7 mouse cellular contexts compared by ENCODE assay signal in the genomic region with DNA sequence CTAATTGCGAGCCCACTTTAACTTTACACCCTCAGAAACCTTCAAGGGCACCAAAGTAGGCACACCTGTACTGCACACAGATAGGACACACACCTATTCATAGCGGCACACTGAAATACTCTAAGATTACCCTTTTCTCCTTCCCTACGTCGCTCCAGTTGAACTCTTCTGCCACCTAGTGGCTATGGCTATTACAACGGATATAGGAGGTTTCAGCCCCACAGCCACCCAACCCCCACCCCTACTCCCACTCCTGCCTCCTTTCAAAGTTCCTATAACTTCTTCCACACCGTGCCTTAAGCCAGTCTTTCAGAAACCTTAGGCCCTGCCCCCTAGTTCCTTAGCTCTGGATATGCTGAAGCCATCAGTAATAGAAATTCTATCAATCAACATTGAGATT. TPM values are rescaled to one million over a fixed set of nuclear protein-coding genes. Genes with fewer than 3 reads are reported as not detected.
DNase-seq lines count a peak whose midpoint lies in the region; ATAC-seq lines count a peak whose summit lies in the region.

No protein-coding gene starts in this region.

- no peak overlapping the region for H3K4me3 ChIP-seq in midbrain, embryonic 11.5 days (ENCODE audit: low read depth, low read length)
- no peak overlapping the region for H3K4me3 ChIP-seq in midbrain, embryonic 16.5 days (ENCODE audit: low read depth, low read length)
- H3K4me3 ChIP-seq in liver, embryonic 11.5 days (ENCODE audit: low read depth, low read length), result no peak overlapping the region

- DNase-seq in midbrain, embryonic 11.5 days (ENCODE audit: low spot score, missing footprints), result peak; percentile 91
- peak; percentile 81 for DNase-seq in R1 (ENCODE audit: low read depth, low spot score)
- peak; percentile 58 for DNase-seq in hindlimb bud, embryonic 11.5 days (ENCODE audit: extremely low spot score, low read depth, low spot score)
- DNase-seq in liver, embryonic 11.5 days (ENCODE audit: low spot score), result no peak
- peak; percentile 77 for DNase-seq in retina, postnatal 1 day

- no peaks in the 10 kb centered on the region for H3K9me3 ChIP-seq in midbrain, embryonic 11.5 days (ENCODE audit: control insufficient read depth, low read length)
- no peaks in the 10 kb centered on the region for H3K9me3 ChIP-seq in midbrain, embryonic 16.5 days (replicated peaks; ENCODE audit: control insufficient read depth, low read length, poor library complexity, severe bottlenecking)
- H3K9me3 ChIP-seq in liver, embryonic 11.5 days (ENCODE audit: control insufficient read depth, low read length), result no peaks in the 10 kb centered on the region

- 7% methylated on average over 6 of the region's 6 CpGs for WGBS in midbrain, embryonic 11.5 days
- WGBS in midbrain, embryonic 16.5 days, result 7% methylated on average over 6 of the region's 6 CpGs
- WGBS in liver, embryonic 11.5 days, result 5% methylated on average over 6 of the region's 6 CpGs

- H3K4me2 ChIP-seq in midbrain, embryonic 11.5 days, result no peak overlapping the region
- no peak overlapping the region for H3K4me2 ChIP-seq in midbrain, embryonic 16.5 days (ENCODE audit: low read length)
- peak overlapping the region; percentile 40 for H3K4me2 ChIP-seq in liver, embryonic 11.5 days

- ATAC-seq in midbrain, embryonic 11.5 days (ENCODE audit: low FRiP score), result no peak
- no peak for ATAC-seq in midbrain, embryonic 16.5 days
- peak; percentile 46; the same call in 1 of the 2 replicates for ATAC-seq in common myeloid progenitor, adult 5-6 weeks (replicated peaks; ENCODE audit: low read depth, poor library complexity, severe bottlenecking)
- ATAC-seq in liver, embryonic 11.5 days (replicated peaks; ENCODE audit: low FRiP score), result no peak; the same call in 1 of the 2 replicates

- no peak overlapping the region for H3K9ac ChIP-seq in midbrain, embryonic 11.5 days (ENCODE audit: low read length)
- no peak overlapping the region for H3K9ac ChIP-seq in midbrain, embryonic 16.5 days (ENCODE audit: low read depth, low read length)
- H3K9ac ChIP-seq in liver, embryonic 11.5 days (ENCODE audit: low read depth, low read length), result no peak overlapping the region

- no peak overlapping the region for H3K27ac ChIP-seq in midbrain, embryonic 11.5 days (ENCODE audit: low read depth, low read length)
- H3K27ac ChIP-seq in midbrain, embryonic 16.5 days (ENCODE audit: low read length), result no peak overlapping the region
- no peak overlapping the region for H3K27ac ChIP-seq in liver, embryonic 11.5 days (ENCODE audit: low read depth, low read length)

- no peaks in the 10 kb centered on the region for H3K27me3 ChIP-seq in midbrain, embryonic 11.5 days (ENCODE audit: control insufficient read depth, insufficient read depth, low read length)
- no peaks in the 10 kb centered on the region for H3K27me3 ChIP-seq in midbrain, embryonic 16.5 days (ENCODE audit: control insufficient read depth, insufficient read depth, low read depth, low read length)
- H3K27me3 ChIP-seq in liver, embryonic 11.5 days (replicated peaks; ENCODE audit: control insufficient read depth, insufficient read depth, low read length), result no peaks in the 10 kb centered on the region; the same call in 1 of the 2 replicates

- H3K4me1 ChIP-seq in midbrain, embryonic 11.5 days (ENCODE audit: control insufficient read depth, insufficient read depth, low read length), result peaks cover 4% of the 10 kb centered on the region; the same call in 1 of the 2 replicates
- no peaks in the 10 kb centered on the region for H3K4me1 ChIP-seq in midbrain, embryonic 16.5 days (ENCODE audit: control insufficient read depth, insufficient read depth, low read length)
- H3K4me1 ChIP-seq in liver, embryonic 11.5 days (replicated peaks; ENCODE audit: control insufficient read depth, insufficient read depth, low read length), result peaks cover 47% of the 10 kb centered on the region

- no peaks in the 10 kb centered on the region for H3K36me3 ChIP-seq in midbrain, embryonic 11.5 days (ENCODE audit: control insufficient read depth, insufficient read depth, low read length)
- H3K36me3 ChIP-seq in midbrain, embryonic 16.5 days (ENCODE audit: control insufficient read depth, insufficient read depth, low read length), result no peaks in the 10 kb centered on the region
- H3K36me3 ChIP-seq in liver, embryonic 11.5 days (ENCODE audit: control insufficient read depth, insufficient read depth, low read length), result no peaks in the 10 kb centered on the region

RNA-seq across cellular contexts. Expression of a gene that starts 14.9 kb away (rescaled TPM):
- not detected in 2 replicates for polyA plus RNA-seq in midbrain, embryonic 11.5 days (2014; fragmentation: Nextera tagmentation; extraction: Ambion mirVana)
- 0.10 and 0.20 TPM in 2 replicates for polyA plus RNA-seq in midbrain, embryonic 16.5 days (2015; fragmentation: Nextera tagmentation; extraction: Ambion mirVana)
- 0.18 TPM in 1 of 2 replicates, not detected in the other for total RNA-seq in common myeloid progenitor, adult 5-6 weeks (2017)
- 0.04 and 0.12 TPM in 2 replicates for polyA plus RNA-seq in liver, embryonic 11.5 days (2014; fragmentation: Nextera tagmentation; extraction: Ambion mirVana)

RNA-seq across cellular contexts. Expression of a gene that starts 24.2 kb away (rescaled TPM):
- polyA plus RNA-seq in midbrain, embryonic 11.5 days (2014; fragmentation: Nextera tagmentation; extraction: Ambion mirVana), result 78.5 and 84.3 TPM in 2 replicates
- polyA plus RNA-seq in midbrain, embryonic 16.5 days (2015; fragmentation: Nextera tagmentation; extraction: Ambion mirVana), result 35.1 and 37.1 TPM in 2 replicates
- 30.4 and 37.1 TPM in 2 replicates for total RNA-seq in common myeloid progenitor, adult 5-6 weeks (2017)
- polyA plus RNA-seq in liver, embryonic 11.5 days (2014; fragmentation: Nextera tagmentation; extraction: Ambion mirVana), result 58.4 and 69.8 TPM in 2 replicates
